Mouse (Mus musculus) small intestine, adult 2 months (tissue): ENCODE results near the gene Phykpl.

ENCODE experiments used
- CTCF ChIP-seq: fragments of 200-500 bp; IDR thresholded peaks from 2 replicates; pipeline ENCODE4 v1.5.1; 2012; ENCODE audit warnings: low read depth, mild to moderate bottlenecking, control low read depth, inconsistent platforms, low read length, moderate library complexity, mixed read lengths; ENCODE audit not compliant: insufficient replicate concordance, insufficient read length; ENCODE audit errors: extremely low read depth
- POLR2A ChIP-seq: fragments of 200-500 bp; IDR thresholded peaks from 2 replicates; pipeline ENCODE4 v1.6.1; 2012; ENCODE audit warnings: low read depth, mild to moderate bottlenecking, control low read depth, inconsistent platforms, low read length, moderate library complexity

DNA sequence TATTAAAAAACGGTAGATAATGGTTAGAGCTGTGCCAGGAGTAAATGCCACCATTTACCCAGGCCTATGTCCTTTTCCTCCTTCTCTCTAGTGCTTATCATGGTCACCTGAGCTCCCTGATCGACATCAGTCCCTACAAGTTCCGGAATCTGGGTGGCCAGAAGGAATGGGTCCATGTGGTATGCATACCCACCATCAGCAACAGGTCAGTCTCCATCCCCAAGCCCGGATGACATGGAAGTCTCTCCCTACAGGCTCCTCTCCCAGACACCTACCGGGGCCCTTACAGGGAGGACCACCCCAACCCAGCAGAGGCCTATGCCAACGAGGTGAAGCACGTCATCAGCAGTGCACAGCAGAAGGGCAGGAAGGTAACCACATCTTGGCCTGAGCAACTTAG is 7.4 kb downstream of the Phykpl start:
- TF ChIP-seq CTCF (no peak), POLR2A (no peak)
